Mouse (Mus musculus): ENCODE data around the gene Homer1. TPM values are rescaled to one million over a fixed set of nuclear protein-coding genes. Genes with fewer than 3 reads are reported as not detected.

Homer1 gene
- polyA plus RNA-seq (2012; rRNA removed): 2.6 and 3.7 TPM in 2 replicates
- polyA plus RNA-seq (2014; fragmentation: Nextera tagmentation; extraction: Ambion mirVana): 3.0 TPM in 2 replicates

DNA sequence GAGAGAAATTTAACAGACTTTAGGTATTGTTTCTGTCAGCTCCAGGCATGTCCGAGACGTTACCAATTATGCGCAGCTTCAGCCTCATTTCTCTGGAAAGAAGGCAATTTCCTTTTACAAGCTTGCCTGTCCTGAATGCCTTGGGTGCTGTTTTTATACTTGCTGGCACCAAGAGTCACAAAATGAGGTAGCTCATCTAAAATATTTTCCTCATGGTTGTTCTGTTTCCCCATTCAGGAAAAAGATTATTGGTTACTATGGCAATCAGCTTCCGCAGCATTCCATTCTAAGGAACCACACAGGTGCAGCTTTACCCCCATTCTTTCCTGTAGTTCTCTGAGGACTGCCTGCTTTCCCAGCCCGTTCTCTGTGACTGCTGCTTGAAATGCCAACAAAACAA, at the start of gene Homer1:
Gene Homer1 (plus strand): TSS at position 320 of the 400 bp plus-strand sequence.
- no peak for ATAC-seq (ENCODE audit: insufficient read depth)
- no peaks in the 10 kb centered on the region for H3K27me3 ChIP-seq (ENCODE audit: control insufficient read depth, insufficient read depth, low read length)
- 87% methylated on average over 5 of the region's 5 CpGs for WGBS (ENCODE audit: insufficient replicate concordance)

GRCm38 (mm10) chr13:93251732-93252131, 47.7 kb upstream of the Homer1 start:
- Histone ChIP-seq H3K27ac (no peak overlapping the region), H3K4me1 (replicated peaks; ENCODE audit: control insufficient read depth in 2 of 2, insufficient read depth in 2 of 2, low read length in 1 of 2) (no peaks in the 10 kb centered on the region), H3K4me3 (ENCODE audit: insufficient read depth in 1 of 2, low read depth in 2 of 2, low read length in 2 of 2) (no peak overlapping the region), H3K36me3 (replicated peaks; ENCODE audit: control insufficient read depth, insufficient read depth, low read depth) (no peaks in the 10 kb centered on the region), H3K9me3 (ENCODE audit: control insufficient read depth, low read length) (no peaks in the 10 kb centered on the region), H3K27me3 (ENCODE audit: control insufficient read depth, insufficient read depth, low read length) (no peaks in the 10 kb centered on the region), H3K4me2 (ENCODE audit: low read depth) (no peak overlapping the region), H3K9ac (replicated peaks) (no peak overlapping the region)
- no peak for TF ChIP-seq CTCF (IDR thresholded peaks at IDR 0.05; ENCODE audit: low read depth)
- TF ChIP-seq EP300 (IDR thresholded peaks at IDR 0.05; ENCODE audit: low read depth): no peak
- no peak for ATAC-seq (ENCODE audit: insufficient read depth)
- 57% methylated on average over 6 of the region's 6 CpGs for WGBS (ENCODE audit: insufficient replicate concordance)
- no peak for DNase-seq (ENCODE audit: low read depth in 3 of 3, low spot score in 3 of 3)

More for the DNA sequence above, at the start of gene Homer1:
- no peak within 1 kb of the TSS for H3K9ac ChIP-seq (replicated peaks)
- no peak within 1 kb of the TSS for H3K4me3 ChIP-seq (ENCODE audit: insufficient read depth in 1 of 2, low read depth in 2 of 2, low read length in 2 of 2)
- no peak for DNase-seq (ENCODE audit: low read depth in 3 of 3, low spot score in 3 of 3)
- H3K9me3 ChIP-seq (ENCODE audit: control insufficient read depth, low read length): no peaks in the 10 kb centered on the region
- H3K4me2 ChIP-seq (ENCODE audit: low read depth): no peak within 1 kb of the TSS
- H3K36me3 ChIP-seq (replicated peaks; ENCODE audit: control insufficient read depth, insufficient read depth, low read depth): no peaks in the 10 kb centered on the region
- TF ChIP-seq CTCF (IDR thresholded peaks at IDR 0.05; ENCODE audit: low read depth) (no peak), EP300 (IDR thresholded peaks at IDR 0.05; ENCODE audit: low read depth) (no peak)
- H3K4me1 ChIP-seq (replicated peaks; ENCODE audit: control insufficient read depth in 2 of 2, insufficient read depth in 2 of 2, low read length in 1 of 2): peaks cover 1 to 4% of the 10 kb centered on the region in 2 experiments; a peak in 3 of 4 replicates
- no peak within 1 kb of the TSS for H3K27ac ChIP-seq

DNA sequence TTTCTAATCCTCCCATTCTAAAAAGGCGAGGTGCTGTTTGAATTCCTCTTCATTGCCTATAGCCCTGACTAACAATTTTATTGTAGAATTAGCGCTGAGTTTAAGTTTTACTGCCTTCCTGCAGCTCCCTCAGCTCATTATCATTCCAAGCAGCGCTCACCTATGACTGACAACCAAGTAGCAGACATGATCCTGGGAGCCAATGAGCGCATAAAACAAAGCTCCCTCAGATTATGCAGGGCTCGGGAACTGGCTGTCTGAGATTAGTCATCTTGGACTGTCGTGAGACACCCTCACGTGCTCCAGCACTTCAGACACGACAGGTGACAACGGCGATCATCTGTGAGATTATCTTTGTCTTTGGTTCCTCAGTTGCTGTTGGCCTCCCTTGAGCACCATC, 47.3 kb upstream of the Homer1 start:
- Histone ChIP-seq H3K9me3 (ENCODE audit: control insufficient read depth, low read length) (no peaks in the 10 kb centered on the region), H3K36me3 (replicated peaks; ENCODE audit: control insufficient read depth, insufficient read depth, low read depth) (no peaks in the 10 kb centered on the region), H3K27ac (no peak overlapping the region), H3K27me3 (ENCODE audit: control insufficient read depth, insufficient read depth, low read length) (no peaks in the 10 kb centered on the region), H3K4me3 (ENCODE audit: insufficient read depth in 1 of 2, low read depth in 2 of 2, low read length in 2 of 2) (no peak overlapping the region), H3K4me1 (replicated peaks; ENCODE audit: control insufficient read depth in 2 of 2, insufficient read depth in 2 of 2, low read length in 1 of 2) (no peaks in the 10 kb centered on the region), H3K9ac (replicated peaks) (no peak overlapping the region), H3K4me2 (ENCODE audit: low read depth) (no peak overlapping the region)
- ATAC-seq (ENCODE audit: insufficient read depth) (no peak), DNase-seq (ENCODE audit: low read depth in 3 of 3, low spot score in 3 of 3) (no peak)
- 64% methylated on average over 10 of the region's 10 CpGs for WGBS (ENCODE audit: insufficient replicate concordance)
- TF ChIP-seq CTCF (IDR thresholded peaks at IDR 0.05; ENCODE audit: low read depth) (no peak), EP300 (IDR thresholded peaks at IDR 0.05; ENCODE audit: low read depth) (no peak)

DNA sequence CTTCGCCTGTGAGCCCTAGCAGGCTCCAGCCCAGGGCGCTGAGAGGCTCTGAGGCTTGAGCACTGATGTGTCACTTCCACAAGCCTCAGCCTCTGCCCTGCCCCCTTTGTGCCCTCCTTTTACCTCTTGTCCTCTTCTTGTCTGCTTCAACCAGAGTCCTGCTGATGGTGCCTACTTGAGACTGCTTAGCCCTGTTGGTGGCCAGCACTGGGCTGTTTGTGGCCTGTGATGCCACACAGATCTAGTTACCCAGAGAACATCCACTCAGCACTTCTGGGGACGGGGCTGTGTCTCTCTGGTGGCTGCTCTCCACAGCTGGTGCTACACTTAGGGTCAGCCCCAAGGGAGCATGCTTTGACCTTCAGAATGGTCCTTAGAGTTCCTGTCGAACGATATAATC, 46.5 kb upstream of the Homer1 start:
- ATAC-seq (ENCODE audit: insufficient read depth): no peak
- no peak overlapping the region for H3K27ac ChIP-seq
- H3K36me3 ChIP-seq (replicated peaks; ENCODE audit: control insufficient read depth, insufficient read depth, low read depth): no peaks in the 10 kb centered on the region
- no peaks in the 10 kb centered on the region for H3K27me3 ChIP-seq (ENCODE audit: control insufficient read depth, insufficient read depth, low read length)
- no peaks in the 10 kb centered on the region for H3K4me1 ChIP-seq (replicated peaks; ENCODE audit: control insufficient read depth in 2 of 2, insufficient read depth in 2 of 2, low read length in 1 of 2)
- H3K9ac ChIP-seq (replicated peaks): no peak overlapping the region
- DNase-seq (ENCODE audit: low read depth in 3 of 3, low spot score in 3 of 3): no peak
- H3K9me3 ChIP-seq (ENCODE audit: control insufficient read depth, low read length): no peaks in the 10 kb centered on the region
- 66% methylated on average over 5 of the region's 5 CpGs for WGBS (ENCODE audit: insufficient replicate concordance)
- H3K4me2 ChIP-seq (ENCODE audit: low read depth): no peak overlapping the region
- TF ChIP-seq CTCF (IDR thresholded peaks at IDR 0.05; ENCODE audit: low read depth): no peak
- no peak for TF ChIP-seq EP300 (IDR thresholded peaks at IDR 0.05; ENCODE audit: low read depth)
- H3K4me3 ChIP-seq (ENCODE audit: insufficient read depth in 1 of 2, low read depth in 2 of 2, low read length in 2 of 2): no peak overlapping the region

- Histone ChIP-seq H3K4me2 (ENCODE audit: low read depth) (no peak overlapping the region), H3K36me3 (replicated peaks; ENCODE audit: control insufficient read depth, insufficient read depth, low read depth) (no peaks in the 10 kb centered on the region), H3K4me1 (replicated peaks; ENCODE audit: control insufficient read depth in 2 of 2, insufficient read depth in 2 of 2, low read length in 1 of 2) (no peaks in the 10 kb centered on the region), H3K27ac (no peak overlapping the region), H3K9ac (replicated peaks) (no peak overlapping the region), H3K27me3 (ENCODE audit: control insufficient read depth, insufficient read depth, low read length) (no peaks in the 10 kb centered on the region), H3K9me3 (ENCODE audit: control insufficient read depth, low read length) (no peaks in the 10 kb centered on the region), H3K4me3 (ENCODE audit: insufficient read depth in 1 of 2, low read depth in 2 of 2, low read length in 2 of 2) (no peak overlapping the region)
- TF ChIP-seq CTCF (IDR thresholded peaks at IDR 0.05; ENCODE audit: low read depth) (no peak), EP300 (IDR thresholded peaks at IDR 0.05; ENCODE audit: low read depth) (no peak)
- no peak for ATAC-seq (ENCODE audit: insufficient read depth)
- WGBS (ENCODE audit: insufficient replicate concordance): 61% methylated on average over 2 of the region's 2 CpGs
- no peak for DNase-seq (ENCODE audit: low read depth in 3 of 3, low spot score in 3 of 3)
Measured at GRCm38 (mm10) chr13:93267151-93267550, 32.3 kb upstream of the Homer1 start.

Measured in liver, embryonic 14.5 days (tissue).